In genomic region chr12:68728882-68729281, GRCm38 (mm10) we compare ENCODE assay signal across 14 mouse cellular contexts.
DNase-seq lines count a peak whose midpoint lies in the region; ATAC-seq lines count a peak whose summit lies in the region.
"Had no signal": no experiment of that assay in that cellular context is flagged by ENCODE, and none has a peak within 500 bp of the region (broad histone marks: within the 10 kb centered on the region; RNA-seq: fewer than 3 reads in every experiment).

No protein-coding gene starts in this region.

- no peaks in the 10 kb centered on the region for H3K4me1 ChIP-seq in forebrain, embryonic 16.5 days (replicated peaks; ENCODE audit: control insufficient read depth, insufficient read depth, low read length)
- H3K4me1 ChIP-seq in forebrain, embryonic 11.5 days (replicated peaks; ENCODE audit: control insufficient read depth, insufficient read depth, low read length) = no peaks in the 10 kb centered on the region
- no peaks in the 10 kb centered on the region for H3K4me1 ChIP-seq in midbrain, embryonic 12.5 days
- no peaks in the 10 kb centered on the region for H3K4me1 ChIP-seq in midbrain, embryonic 16.5 days (ENCODE audit: control insufficient read depth, insufficient read depth, low read length)
- H3K4me1 ChIP-seq in neural tube, embryonic 14.5 days (ENCODE audit: control insufficient read depth, insufficient read depth, low read length) = no peaks in the 10 kb centered on the region
- H3K4me1 ChIP-seq: liver, embryonic 13.5 days had no signal

- no peak overlapping the region for H3K9ac ChIP-seq in forebrain, embryonic 16.5 days (replicated peaks; ENCODE audit: low read depth, low read length)
- H3K9ac ChIP-seq in forebrain, embryonic 11.5 days (ENCODE audit: low read length) = no peak overlapping the region
- no peak overlapping the region for H3K9ac ChIP-seq in midbrain, embryonic 12.5 days (replicated peaks)
- H3K9ac ChIP-seq in midbrain, embryonic 16.5 days (ENCODE audit: low read depth, low read length) = no peak overlapping the region
- no peak overlapping the region for H3K9ac ChIP-seq in neural tube, embryonic 14.5 days (replicated peaks; ENCODE audit: low read depth, low read length)
- H3K9ac ChIP-seq: liver, embryonic 13.5 days had no signal

- H3K4me3 ChIP-seq in forebrain, embryonic 16.5 days (replicated peaks; ENCODE audit: low read length) = no peak overlapping the region
- H3K4me3 ChIP-seq in forebrain, embryonic 11.5 days (ENCODE audit: low read depth, low read length) = no peak overlapping the region
- no peak overlapping the region for H3K4me3 ChIP-seq in midbrain, embryonic 12.5 days
- H3K4me3 ChIP-seq in midbrain, embryonic 16.5 days (ENCODE audit: low read depth, low read length) = no peak overlapping the region
- no peak overlapping the region for H3K4me3 ChIP-seq in neural tube, embryonic 14.5 days (ENCODE audit: low read depth, low read length)
- H3K4me3 ChIP-seq: liver, embryonic 13.5 days had no signal

- no peaks in the 10 kb centered on the region for H3K27me3 ChIP-seq in forebrain, embryonic 16.5 days (replicated peaks; ENCODE audit: control insufficient read depth, insufficient read depth, low read length)
- H3K27me3 ChIP-seq in forebrain, embryonic 11.5 days (ENCODE audit: control insufficient read depth, insufficient read depth, low read length) = no peaks in the 10 kb centered on the region
- no peaks in the 10 kb centered on the region for H3K27me3 ChIP-seq in midbrain, embryonic 12.5 days
- no peaks in the 10 kb centered on the region for H3K27me3 ChIP-seq in midbrain, embryonic 16.5 days (ENCODE audit: control insufficient read depth, insufficient read depth, low read depth, low read length)
- H3K27me3 ChIP-seq in neural tube, embryonic 14.5 days (ENCODE audit: control insufficient read depth, insufficient read depth, low read length) = no peaks in the 10 kb centered on the region
- H3K27me3 ChIP-seq: liver, embryonic 13.5 days had no signal

- H3K36me3 ChIP-seq in forebrain, embryonic 16.5 days (ENCODE audit: control insufficient read depth, insufficient read depth) = no peaks in the 10 kb centered on the region
- H3K36me3 ChIP-seq in forebrain, embryonic 11.5 days (ENCODE audit: control insufficient read depth, insufficient read depth, low read length) = no peaks in the 10 kb centered on the region
- no peaks in the 10 kb centered on the region for H3K36me3 ChIP-seq in midbrain, embryonic 12.5 days
- H3K36me3 ChIP-seq in midbrain, embryonic 16.5 days (ENCODE audit: control insufficient read depth, insufficient read depth, low read length) = no peaks in the 10 kb centered on the region
- H3K36me3 ChIP-seq in neural tube, embryonic 14.5 days (ENCODE audit: control insufficient read depth, insufficient read depth, low read length) = no peaks in the 10 kb centered on the region
- H3K36me3 ChIP-seq: liver, embryonic 13.5 days had no signal

- peak; percentile 68 for ATAC-seq in forebrain, embryonic 16.5 days
- ATAC-seq in forebrain, embryonic 11.5 days (replicated peaks; ENCODE audit: low FRiP score) = no peak
- ATAC-seq in midbrain, embryonic 12.5 days (ENCODE audit: low FRiP score, low read depth) = 0 out of 2 replicates have a peak, but pooled peaks have one; percentile 27
- ATAC-seq in midbrain, embryonic 16.5 days = no peak
- peak; percentile 83 for ATAC-seq in neural tube, embryonic 14.5 days (ENCODE audit: low read depth)
- ATAC-seq in cerebellum, adult (ENCODE audit: insufficient number of reproducible peaks, low FRiP score, low TSS enrichment) = no peak

- 24% methylated on average over 2 of the region's 2 CpGs for WGBS in forebrain, embryonic 16.5 days
- 48% methylated on average over 2 of the region's 2 CpGs for WGBS in forebrain, embryonic 11.5 days
- WGBS in midbrain, embryonic 12.5 days = 40% methylated on average over 2 of the region's 2 CpGs
- 23% methylated on average over 2 of the region's 2 CpGs for WGBS in midbrain, embryonic 16.5 days
- WGBS in neural tube, embryonic 14.5 days = 11% methylated on average over 2 of the region's 2 CpGs

- H3K4me2 ChIP-seq in forebrain, embryonic 16.5 days (ENCODE audit: low read length) = no peak overlapping the region
- H3K4me2 ChIP-seq in forebrain, embryonic 11.5 days (ENCODE audit: low read depth, low read length, severe bottlenecking) = no peak overlapping the region
- no peak overlapping the region for H3K4me2 ChIP-seq in midbrain, embryonic 12.5 days (replicated peaks)
- H3K4me2 ChIP-seq in midbrain, embryonic 16.5 days (ENCODE audit: low read length) = no peak overlapping the region
- no peak overlapping the region for H3K4me2 ChIP-seq in neural tube, embryonic 14.5 days (ENCODE audit: low read depth, low read length)
- H3K4me2 ChIP-seq: liver, embryonic 13.5 days had no signal

- no peak overlapping the region for H3K27ac ChIP-seq in forebrain, embryonic 16.5 days (ENCODE audit: low read length)
- H3K27ac ChIP-seq in forebrain, embryonic 11.5 days (ENCODE audit: low read depth, low read length) = no peak overlapping the region
- H3K27ac ChIP-seq in midbrain, embryonic 12.5 days (replicated peaks) = no peak overlapping the region
- no peak overlapping the region for H3K27ac ChIP-seq in midbrain, embryonic 16.5 days (ENCODE audit: low read length)
- no peak overlapping the region for H3K27ac ChIP-seq in neural tube, embryonic 14.5 days (ENCODE audit: low read depth, low read length)
- H3K27ac ChIP-seq: liver, embryonic 13.5 days had no signal

- no peak for DNase-seq in forebrain, embryonic 11.5 days (ENCODE audit: low spot score)
- peak; percentile 3 for DNase-seq in embryo, embryonic 11.5 days (ENCODE audit: low read depth, low spot score)
- DNase-seq: cerebellum, adult 8-10 months; heart, postnatal 14 days; kidney, adult 18-20 months; layer of hippocampus, adult 9-11 months; liver, embryonic 13.5 days; right cerebral cortex, postnatal 4 days; thymus, postnatal 4 days had no signal

- no peaks in the 10 kb centered on the region for H3K9me3 ChIP-seq in forebrain, embryonic 16.5 days (ENCODE audit: control insufficient read depth, low read length)
- no peaks in the 10 kb centered on the region for H3K9me3 ChIP-seq in forebrain, embryonic 11.5 days (ENCODE audit: control insufficient read depth, low read length)
- H3K9me3 ChIP-seq in midbrain, embryonic 12.5 days = no peaks in the 10 kb centered on the region
- no peaks in the 10 kb centered on the region for H3K9me3 ChIP-seq in midbrain, embryonic 16.5 days (replicated peaks; ENCODE audit: control insufficient read depth, low read length, poor library complexity, severe bottlenecking)
- no peaks in the 10 kb centered on the region for H3K9me3 ChIP-seq in neural tube, embryonic 14.5 days (ENCODE audit: control insufficient read depth, low read length)
- H3K9me3 ChIP-seq: liver, embryonic 13.5 days had no signal

Comparison
In these comparisons a context has a peak if more than half of its experiments do, and no peak if none do; other contexts are left out.
1. ATAC-seq: peak in forebrain, embryonic 16.5 days (single experiment), midbrain, embryonic 12.5 days (single experiment) and neural tube, embryonic 14.5 days (single experiment); none in forebrain, embryonic 11.5 days (single experiment), midbrain, embryonic 16.5 days (single experiment) and cerebellum, adult (single experiment).